Mouse (Mus musculus) splenic B cell, adult 2 months (primary cell): ENCODE results near the gene Gps2.
"Not testable (repeated sequence)": the region's sequence is repeated elsewhere in the genome, so short reads cannot be mapped to it uniquely, and the experiment has no call there.

Source experiments
- DNase-seq: peaks from one replicate; pipeline ENCODE4 v3.0.0-alpha.2; 2011; ENCODE audit warnings: low read depth, low spot score
- H3K27me3 ChIP-seq: 2 replicates; pipeline ENCODE4 v1.6.1; 2012; ENCODE audit warnings: mild to moderate bottlenecking, low read length, moderate library complexity, mixed read lengths; ENCODE audit not compliant: control insufficient read depth, poor library complexity, insufficient read depth, severe bottlenecking
- H3K36me3 ChIP-seq: 2 replicates; pipeline ENCODE4 v1.6.1; 2012; ENCODE audit warnings: mild to moderate bottlenecking, low read length, moderate library complexity, mixed read lengths; ENCODE audit not compliant: control insufficient read depth, poor library complexity, insufficient read depth, severe bottlenecking

Gps2 gene

DNA sequence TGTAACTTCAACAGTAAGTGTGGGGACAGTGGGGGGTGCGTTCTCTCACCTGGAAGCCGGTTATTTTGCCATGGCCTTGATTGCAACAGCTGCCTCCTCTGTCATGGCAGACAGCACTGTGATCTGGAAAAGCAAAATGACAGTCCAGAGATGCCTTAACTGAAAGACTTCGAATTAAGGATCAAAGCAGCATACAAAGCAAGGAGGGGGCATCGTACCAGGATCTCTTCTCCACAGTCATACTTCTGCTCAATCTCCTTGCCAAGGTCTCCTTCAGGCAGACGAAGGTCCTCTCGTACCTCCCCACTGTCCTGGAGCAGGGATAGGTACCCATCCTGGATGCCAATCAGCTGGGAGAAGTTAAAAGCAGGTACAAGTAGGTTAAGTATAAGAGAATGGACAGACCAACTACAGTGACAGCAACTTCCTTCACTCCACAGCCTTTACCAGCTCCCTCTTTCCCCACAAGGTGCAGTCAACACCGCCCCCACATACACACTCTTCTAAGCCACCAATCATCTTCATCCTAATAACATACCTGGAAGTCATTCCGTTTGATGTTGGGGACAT is 3.8 kb downstream of the Gps2 start:
- DNase-seq = no peak

DNA sequence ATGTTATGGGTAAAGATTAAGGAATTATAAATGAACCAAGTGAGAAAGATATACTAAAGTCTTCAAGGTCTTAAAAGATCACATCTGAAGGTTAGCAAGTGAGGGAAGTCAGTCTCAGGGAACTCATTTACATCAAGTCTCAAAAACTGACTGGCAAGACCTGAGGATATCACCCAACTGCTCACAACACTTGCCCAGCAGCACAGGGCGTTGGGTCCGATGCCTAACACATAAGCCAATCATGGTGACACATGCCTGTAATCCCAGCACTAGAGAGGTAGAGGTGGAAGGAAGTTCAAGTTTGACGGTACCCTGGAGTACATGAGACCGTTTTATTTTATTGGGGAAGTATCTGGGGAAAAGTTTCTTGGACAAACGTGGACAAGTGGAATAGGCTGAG is 4.4 kb downstream of the Gps2 start:
- Histone ChIP-seq H3K27me3 (no peaks in the 10 kb centered on the region), H3K36me3 (peaks cover 23% of the 10 kb centered on the region)
- no peak for DNase-seq

More for the DNA sequence above, 3.8 kb downstream of the Gps2 start:
- Histone ChIP-seq H3K36me3 (peaks cover 23% of the 10 kb centered on the region), H3K27me3 (no peaks in the 10 kb centered on the region)

DNA sequence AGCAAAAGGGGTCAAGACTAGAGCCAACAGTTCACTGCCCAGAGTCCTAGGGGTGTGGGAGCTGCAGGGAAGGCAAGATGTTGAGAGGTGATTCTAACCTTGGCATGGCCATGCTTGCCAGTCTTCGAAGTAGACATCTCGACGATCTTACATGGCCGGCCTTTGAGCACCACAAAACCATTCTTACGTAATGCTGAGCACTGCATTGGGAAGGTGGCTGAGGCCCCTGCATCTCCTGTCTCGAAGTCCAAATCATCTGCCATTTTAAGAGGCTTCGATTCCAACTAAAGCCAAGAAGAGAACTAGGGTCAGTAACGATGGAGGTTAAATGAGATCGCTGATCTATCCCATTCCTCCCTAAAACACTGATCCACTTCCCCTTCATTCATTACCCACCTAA is 5.4 kb downstream of the Gps2 start:
- H3K36me3 ChIP-seq = peaks cover 23% of the 10 kb centered on the region
- no peaks in the 10 kb centered on the region for H3K27me3 ChIP-seq
- no peak for DNase-seq

DNA sequence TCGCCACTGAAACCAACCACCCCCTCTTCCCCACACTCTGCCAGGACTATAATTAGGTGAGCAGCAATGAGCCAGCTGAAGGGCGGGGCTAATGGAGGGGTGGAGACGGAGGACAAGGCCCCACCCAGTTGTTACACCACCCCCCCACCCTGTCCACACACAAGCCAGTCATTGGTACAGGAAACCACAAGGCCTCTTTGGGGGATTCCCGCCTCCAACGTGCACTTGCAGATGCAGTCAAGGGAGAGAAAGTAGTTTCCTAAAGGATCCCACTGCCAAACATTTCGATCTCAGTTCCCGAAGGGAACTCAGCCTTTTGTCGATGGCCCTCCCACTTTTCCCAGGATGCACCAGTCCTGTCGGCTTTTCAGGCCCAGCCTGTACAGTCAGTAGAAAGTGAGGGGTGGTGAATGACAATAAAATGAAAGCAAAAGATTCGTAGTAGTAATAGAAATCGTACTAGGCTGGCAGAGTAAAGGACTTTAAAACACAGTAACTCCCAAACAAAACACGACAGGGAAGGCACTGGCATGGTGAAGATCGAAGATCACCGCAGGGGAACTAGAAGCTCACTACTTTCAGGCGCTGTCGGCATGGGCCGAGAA is 6.1 kb downstream of the Gps2 start:
- peaks cover 23% of the 10 kb centered on the region for H3K36me3 ChIP-seq
- H3K27me3 ChIP-seq = no peaks in the 10 kb centered on the region
- DNase-seq = peak; percentile 92

DNA sequence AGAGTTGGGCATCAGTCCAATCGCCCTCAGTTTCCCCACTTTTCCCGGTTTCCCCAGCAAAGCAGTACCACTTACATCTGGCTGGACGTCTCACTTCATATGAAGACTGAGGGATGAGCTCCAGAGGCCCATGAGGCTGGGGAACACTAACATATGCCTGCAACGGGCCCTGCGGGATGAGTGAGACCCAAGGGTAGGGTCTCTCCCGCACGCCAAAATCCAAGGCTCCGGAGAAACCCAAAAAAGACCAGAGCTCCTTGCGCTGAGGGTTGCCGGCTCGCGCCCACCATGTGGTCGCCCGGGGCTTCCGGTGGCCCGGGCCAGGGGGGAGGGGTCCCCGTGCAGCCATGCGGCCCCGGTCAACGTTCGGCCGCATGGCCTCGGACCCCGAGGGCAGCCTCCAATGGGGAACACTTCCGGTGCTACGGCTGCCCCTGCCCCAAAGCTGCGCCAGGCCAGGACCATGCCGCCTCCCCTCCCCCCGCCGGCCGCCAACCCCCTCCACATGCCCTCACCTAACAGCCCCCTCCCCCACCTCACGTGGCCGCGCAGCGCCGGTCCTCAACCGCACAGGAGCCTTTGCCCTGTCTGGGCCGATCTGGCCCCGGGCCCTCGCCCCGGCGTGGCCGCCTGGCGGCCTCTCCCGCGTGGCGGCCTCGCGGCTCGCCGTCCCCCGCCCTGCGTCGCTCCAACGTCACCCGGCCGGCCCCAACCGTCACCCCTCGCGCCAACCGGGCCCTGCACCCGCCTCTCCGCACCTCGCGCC is 6.8 kb downstream of the Gps2 start:
- Histone ChIP-seq H3K36me3 (peaks cover 17% of the 10 kb centered on the region), H3K27me3 (no peaks in the 10 kb centered on the region)
- peak; percentile 62 for DNase-seq

DNA sequence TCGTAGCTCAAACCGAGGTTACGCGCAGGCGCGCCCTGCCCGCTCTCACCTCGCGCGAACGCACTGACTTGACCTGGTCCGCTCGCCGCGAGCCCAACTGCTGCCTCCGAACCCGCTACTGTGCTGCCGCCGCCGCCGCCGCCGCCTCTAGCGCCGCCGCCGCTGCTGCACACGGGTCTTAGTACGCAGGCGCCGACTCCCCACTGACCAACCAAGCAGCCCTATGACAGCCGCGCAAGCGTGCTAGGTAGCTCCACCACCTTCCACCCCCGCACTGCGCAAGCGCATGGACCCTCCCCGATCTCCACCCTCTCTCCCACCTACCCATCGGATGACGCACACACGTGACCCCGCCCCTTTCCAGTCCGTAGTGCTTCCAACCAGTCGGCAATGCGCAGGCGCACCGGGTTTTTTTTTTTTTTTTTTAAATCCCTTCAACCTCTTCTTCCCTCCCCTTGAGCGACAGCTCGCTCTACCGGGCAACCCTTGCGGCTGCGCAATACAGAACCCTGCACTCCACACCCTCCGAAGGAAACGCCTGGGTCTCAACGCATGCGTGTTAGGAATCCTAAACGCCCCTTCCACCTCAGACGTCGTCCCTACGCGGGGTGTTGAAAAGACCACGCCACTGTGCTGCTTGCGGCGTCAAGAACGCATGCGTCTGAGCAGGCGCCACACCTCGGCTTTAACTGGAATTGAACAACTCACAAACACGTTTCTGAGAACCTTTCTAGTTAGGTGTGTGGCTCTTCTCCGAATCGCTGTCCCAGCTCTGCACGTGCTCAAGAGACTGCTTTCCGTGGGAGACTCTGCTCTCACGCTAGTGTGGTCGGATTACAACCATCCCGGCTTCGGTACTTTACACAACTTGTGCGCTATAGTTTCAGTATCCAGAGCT is 7.7 kb downstream of the Gps2 start, which contains the start of gene Eif5a:
TSS of gene Eif5a (minus strand) at position 845 of the 898 bp plus-strand sequence.
- Histone ChIP-seq H3K36me3 (peaks cover 12% of the 10 kb centered on the region), H3K27me3 (no peaks in the 10 kb centered on the region)
- peak; percentile 100 for DNase-seq

DNA sequence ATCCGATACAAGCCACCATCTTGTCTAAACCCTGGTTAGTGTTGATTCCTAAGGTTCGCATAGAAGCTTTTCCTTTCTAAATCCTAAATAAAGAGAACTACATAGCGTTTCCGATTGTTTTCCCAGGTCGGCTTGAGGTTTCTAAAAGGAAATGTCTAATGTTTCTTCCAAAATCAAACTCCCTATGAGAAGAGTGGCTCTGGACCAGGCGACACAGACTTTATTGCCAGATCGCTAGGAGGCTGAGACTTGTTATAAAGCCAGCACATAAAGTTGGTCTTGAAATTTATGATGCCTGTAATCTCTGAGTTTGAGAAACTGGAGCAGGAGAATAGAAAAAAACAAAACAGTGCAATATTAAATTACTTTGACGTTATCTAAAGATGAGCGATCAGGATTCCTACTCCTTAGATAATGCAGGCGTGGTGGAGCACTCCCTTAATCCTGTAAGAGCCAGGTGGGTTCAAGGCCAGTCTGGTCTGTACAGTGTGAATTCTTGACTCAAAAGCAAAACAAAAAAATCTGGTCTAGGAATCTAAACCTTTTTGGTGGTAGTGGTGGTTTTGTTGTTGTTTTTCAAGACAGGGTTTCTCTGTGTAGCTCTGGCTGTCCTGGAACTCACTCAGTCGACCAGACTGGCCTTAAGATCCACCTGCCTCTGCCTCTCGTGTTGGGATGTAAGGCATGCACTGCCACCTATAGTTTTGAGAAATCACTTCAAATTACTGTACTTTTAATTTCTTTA is 8.5 kb downstream of the Gps2 start:
- Histone ChIP-seq H3K27me3 (no peaks in the 10 kb centered on the region), H3K36me3 (peaks cover 10% of the 10 kb centered on the region)
- DNase-seq = peak; percentile 51

DNA sequence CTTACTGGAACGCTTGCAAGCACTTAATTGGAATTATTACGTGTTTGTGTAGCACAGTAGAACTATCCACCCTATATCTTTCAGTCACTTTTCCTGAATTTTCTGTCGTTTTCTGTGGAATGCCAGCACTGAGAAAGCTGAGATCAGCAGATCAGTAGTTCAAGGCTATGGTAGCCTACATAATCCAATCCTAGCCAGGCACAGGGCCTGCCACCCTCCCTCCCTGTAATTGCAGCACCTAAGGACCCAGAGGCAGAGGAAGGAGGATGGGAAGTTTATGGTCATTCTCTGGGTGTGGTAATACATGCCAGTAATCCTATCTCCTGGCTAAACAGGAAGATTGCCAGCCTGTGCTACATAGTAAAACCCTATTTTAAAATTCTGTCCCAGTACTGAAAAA is 9.1 kb downstream of the Gps2 start:
- DNase-seq = no peak
- H3K36me3 ChIP-seq = peaks cover 6% of the 10 kb centered on the region
- no peaks in the 10 kb centered on the region for H3K27me3 ChIP-seq

DNA sequence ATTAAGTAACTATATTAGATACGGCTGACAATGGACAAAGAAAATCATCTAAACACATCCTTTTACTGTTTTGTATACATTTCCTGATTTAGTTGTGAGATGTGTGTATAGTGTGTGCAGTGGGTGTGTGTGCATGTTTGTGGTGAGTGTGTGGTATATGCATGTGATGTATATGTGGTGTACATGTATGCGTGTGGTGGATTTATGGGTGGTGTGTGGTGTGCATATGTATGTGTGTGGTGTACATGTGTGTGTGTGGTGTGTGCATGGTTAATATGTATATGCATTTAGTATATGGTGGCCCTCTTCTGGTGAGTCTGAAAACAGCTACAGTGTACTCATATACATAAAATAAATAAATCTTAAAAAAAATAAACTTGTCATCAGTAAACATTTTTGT is 13.8 kb downstream of the Gps2 start:
- no peak for DNase-seq
- no peaks in the 10 kb centered on the region for H3K36me3 ChIP-seq
- no peaks in the 10 kb centered on the region for H3K27me3 ChIP-seq

DNA sequence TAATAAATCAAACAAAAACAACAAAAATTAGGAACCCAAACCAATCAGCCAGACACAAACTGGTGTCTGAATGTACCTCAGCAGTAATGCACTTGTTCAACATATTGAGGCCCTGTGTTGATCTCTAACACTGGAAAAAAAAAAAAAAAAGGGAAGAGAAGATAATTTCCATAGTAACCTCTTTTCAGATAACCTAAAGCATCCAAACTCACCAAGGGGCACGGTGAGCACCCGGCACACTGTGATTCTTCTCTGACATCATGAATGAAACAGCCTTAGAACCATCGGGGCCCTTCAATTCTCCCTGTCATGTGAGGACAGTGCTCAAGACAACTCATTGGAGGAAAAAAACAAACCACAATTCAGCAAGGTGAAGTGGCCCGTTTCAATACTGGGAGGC is 16.0 kb downstream of the Gps2 start:
- Histone ChIP-seq H3K27me3 (no peaks in the 10 kb centered on the region), H3K36me3 (no peaks in the 10 kb centered on the region)
- no peak for DNase-seq

DNA sequence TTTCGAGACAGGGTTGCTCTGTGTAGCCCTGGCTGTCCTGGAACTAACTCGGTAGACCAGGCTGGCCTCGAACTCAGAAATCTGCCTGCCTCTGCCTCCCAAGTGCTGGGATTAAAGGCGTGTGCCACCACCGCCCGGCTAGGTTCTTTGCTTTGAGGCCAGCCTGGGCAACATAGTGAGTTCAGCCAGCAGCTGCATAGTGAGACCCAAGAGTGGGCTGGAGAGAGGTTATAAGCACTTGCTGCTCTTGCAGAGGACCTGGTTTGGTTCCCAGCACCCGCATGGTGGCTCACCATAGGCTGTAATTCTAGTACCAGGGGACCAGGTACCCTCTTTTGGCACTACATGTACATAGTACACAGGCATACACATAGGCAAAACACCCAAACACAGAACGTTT is 16.5 kb downstream of the Gps2 start:
- H3K36me3 ChIP-seq, DNase-seq, H3K27me3 ChIP-seq: not testable (repeated sequence)

DNA sequence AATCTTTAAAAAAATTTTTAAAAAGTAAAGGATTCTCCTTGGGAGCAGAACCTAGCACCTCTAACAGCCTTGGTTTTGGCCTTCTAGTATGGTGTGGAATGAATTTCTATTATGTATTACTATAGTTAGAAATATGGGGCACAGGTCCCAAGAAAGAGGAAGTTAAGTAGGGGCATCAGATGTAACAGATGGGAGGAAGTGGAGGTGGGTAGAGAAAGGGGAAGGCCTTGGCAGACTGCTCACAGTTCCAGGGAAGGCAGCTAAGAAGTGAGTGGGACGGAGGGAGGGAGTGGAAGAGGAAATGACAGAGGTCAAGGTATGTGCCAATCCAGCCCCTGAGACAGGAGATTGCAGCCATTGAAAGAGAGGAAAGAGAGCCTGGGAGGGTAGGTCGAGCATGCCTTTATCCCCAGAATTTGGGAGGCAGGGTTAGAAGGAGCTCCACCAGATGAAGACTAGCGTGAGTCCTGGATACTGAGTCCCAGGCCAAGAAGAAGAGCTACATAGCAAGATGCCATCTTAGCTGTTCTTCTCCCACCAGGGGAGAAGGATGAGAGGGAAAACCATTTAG is 17.4 kb downstream of the Gps2 start:
- DNase-seq = peak; percentile 77
- Histone ChIP-seq H3K27me3 (no peaks in the 10 kb centered on the region), H3K36me3 (no peaks in the 10 kb centered on the region)

DNA sequence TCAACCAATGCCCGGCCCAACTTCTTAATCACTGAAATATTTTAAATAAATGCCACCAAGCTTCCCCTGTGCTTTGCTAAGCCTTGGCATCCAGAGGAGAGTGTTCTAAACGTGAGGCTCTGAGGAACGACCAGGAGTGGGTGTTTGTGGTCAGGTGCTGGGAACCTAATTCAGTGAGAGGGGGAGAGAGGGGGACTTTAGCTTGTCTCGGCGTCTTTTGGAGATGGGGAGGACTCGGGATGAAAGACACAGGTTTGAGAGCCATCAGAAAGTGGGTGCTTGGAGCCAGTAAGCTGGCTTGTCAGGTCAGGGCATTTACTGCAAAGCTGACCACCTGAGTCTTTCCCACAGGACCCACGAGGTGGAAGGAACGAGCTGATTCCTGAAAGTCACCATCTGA is 18.1 kb downstream of the Gps2 start:
- Histone ChIP-seq H3K27me3 (peaks cover 3% of the 10 kb centered on the region), H3K36me3 (no peaks in the 10 kb centered on the region)
- no peak for DNase-seq

DNA sequence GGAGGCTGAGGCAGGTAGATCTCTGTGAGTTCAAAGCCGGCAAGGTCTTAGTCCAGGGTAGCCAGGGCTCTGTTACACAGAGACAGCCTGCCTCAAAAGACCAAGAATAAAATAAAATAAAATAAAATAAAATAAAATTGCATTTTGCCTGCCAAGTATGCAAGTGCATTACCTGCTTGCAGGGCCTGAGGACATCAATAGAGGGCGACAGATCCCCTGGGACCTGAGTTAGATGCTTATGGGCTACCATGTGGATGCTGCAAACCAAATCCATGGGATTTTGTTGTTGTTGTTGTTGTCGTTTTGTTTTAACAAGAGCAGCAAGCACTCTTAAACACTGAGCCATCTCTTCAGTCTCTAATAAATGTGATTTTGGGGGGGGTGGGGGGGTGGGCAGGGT is 18.6 kb downstream of the Gps2 start:
- no peaks in the 10 kb centered on the region for H3K36me3 ChIP-seq
- peaks cover 3% of the 10 kb centered on the region for H3K27me3 ChIP-seq
- DNase-seq = peak; percentile 47
